Mouse (Mus musculus): ENCODE measurements at regions not wholly inside any gene's neighbourhood (a gene's known extent, or its start where the extent isn't known, plus 50 kb on each side); places are given as distances from the start of the nearest gene placed in this dataset.

DNA sequence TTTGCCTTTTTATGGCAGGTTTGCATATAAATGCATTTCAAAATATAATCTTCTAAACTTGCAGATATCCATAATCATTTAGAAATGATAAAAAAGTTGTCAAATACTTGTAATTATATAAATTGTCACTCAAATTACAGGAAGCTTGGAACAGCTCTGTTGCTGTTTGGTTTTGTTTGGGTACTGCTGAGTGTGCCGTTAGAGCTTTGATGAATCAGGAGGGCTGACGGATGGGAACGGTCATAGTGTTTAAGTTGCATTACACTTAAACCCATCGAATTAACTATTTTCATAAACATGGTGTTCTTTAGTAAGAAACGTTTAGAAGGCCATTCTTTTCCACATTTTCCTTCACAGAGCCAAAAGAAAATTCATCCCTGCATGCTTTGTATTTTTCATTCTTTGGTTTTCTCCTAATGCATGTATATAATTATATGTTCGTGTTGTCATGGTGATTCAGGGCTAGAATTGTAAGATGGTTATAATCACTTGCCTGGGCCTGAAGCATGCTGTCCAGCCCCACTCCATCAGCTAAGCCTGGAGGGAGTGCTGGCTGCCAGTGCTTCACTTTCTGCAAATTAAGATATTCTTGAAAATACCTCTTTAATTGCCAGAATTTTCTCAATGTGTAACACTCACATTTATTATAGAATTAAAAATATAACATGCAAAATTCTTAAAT, 92.4 kb upstream of the Dnajc19 start:
- 83% methylated on average over 6 of the region's 6 CpGs for WGBS
- no peak overlapping the region for H3K9ac ChIP-seq (replicated peaks; ENCODE audit: low read length)
- ATAC-seq (ENCODE audit: low FRiP score, low TSS enrichment): no peak

DNA sequence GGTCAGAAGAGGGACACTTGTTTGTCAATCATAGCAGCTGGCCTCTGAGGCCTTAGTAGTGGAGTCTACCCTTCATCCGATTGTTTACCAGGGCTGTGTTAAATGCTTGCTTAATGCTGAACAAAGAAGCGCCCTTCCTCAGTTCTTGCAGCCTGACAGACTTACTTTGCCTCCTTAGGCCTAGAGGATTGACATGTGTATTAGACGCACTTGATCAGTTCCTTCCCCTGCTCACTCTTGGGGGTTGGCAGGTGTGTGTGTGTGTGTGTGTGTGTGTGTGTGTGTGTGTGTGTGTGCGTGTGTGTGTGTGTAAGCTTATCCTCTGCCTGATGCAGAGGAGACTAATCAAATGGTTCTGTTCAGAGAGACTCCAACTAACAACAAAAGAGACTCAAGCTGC, 91.8 kb upstream of the Dnajc19 start:
- Histone ChIP-seq H3K4me2 (replicated peaks; ENCODE audit: low read depth, low read length) (no peak overlapping the region), H3K4me1 (ENCODE audit: insufficient read depth, low read length) (no peaks in the 10 kb centered on the region), H3K4me3 (ENCODE audit: low read length) (no peak overlapping the region), H3K36me3 (ENCODE audit: insufficient read depth, low read length) (no peaks in the 10 kb centered on the region), H3K27ac (ENCODE audit: low read length) (no peak overlapping the region), H3K9me3 (ENCODE audit: low read length) (no peaks in the 10 kb centered on the region), H3K9ac (replicated peaks; ENCODE audit: low read length) (no peak overlapping the region), H3K27me3 (ENCODE audit: insufficient read depth, low read length) (no peaks in the 10 kb centered on the region)
- ATAC-seq (ENCODE audit: low FRiP score, low TSS enrichment): peak; percentile 35; the same call in 1 of the 2 replicates
- 79% methylated on average over 4 of the region's 4 CpGs for WGBS

More for the DNA sequence above, 92.4 kb upstream of the Dnajc19 start:
- H3K36me3 ChIP-seq (ENCODE audit: insufficient read depth, low read length): no peaks in the 10 kb centered on the region
- H3K4me2 ChIP-seq (replicated peaks; ENCODE audit: low read depth, low read length): no peak overlapping the region
- no peak overlapping the region for H3K27ac ChIP-seq (ENCODE audit: low read length)
- H3K27me3 ChIP-seq (ENCODE audit: insufficient read depth, low read length): no peaks in the 10 kb centered on the region
- H3K4me3 ChIP-seq (ENCODE audit: low read length): no peak overlapping the region
- no peaks in the 10 kb centered on the region for H3K4me1 ChIP-seq (ENCODE audit: insufficient read depth, low read length)
- H3K9me3 ChIP-seq (ENCODE audit: low read length): no peaks in the 10 kb centered on the region

DNA sequence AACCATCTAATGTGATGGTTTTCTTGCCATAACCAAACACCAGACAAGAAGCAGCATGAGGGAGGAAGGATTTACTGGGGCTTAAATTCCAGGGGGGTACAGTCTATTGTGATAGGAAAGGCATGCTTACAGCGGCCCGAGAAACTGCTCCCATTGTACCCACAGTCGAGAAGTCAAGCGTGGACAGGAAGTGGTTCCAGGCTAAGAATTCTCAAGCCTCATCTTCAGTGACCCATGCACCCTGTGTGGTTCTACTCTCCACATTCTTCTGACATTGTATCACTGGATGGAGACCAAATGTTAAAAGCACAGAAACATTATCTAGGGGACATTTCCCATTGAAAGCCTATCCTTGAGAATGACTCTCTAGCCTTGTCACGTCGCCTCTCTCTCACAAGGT, 90.8 kb upstream of the Dnajc19 start:
- no peak overlapping the region for H3K9ac ChIP-seq (replicated peaks; ENCODE audit: low read length)
- no peak overlapping the region for H3K27ac ChIP-seq (ENCODE audit: low read length)
- H3K4me1 ChIP-seq (ENCODE audit: insufficient read depth, low read length): no peaks in the 10 kb centered on the region
- H3K36me3 ChIP-seq (ENCODE audit: insufficient read depth, low read length): no peaks in the 10 kb centered on the region
- no peak overlapping the region for H3K4me2 ChIP-seq (replicated peaks; ENCODE audit: low read depth, low read length)
- 38% methylated on average over 6 of the region's 6 CpGs for WGBS
- no peak overlapping the region for H3K4me3 ChIP-seq (ENCODE audit: low read length)
- ATAC-seq (ENCODE audit: low FRiP score, low TSS enrichment): peak; percentile 84
- no peaks in the 10 kb centered on the region for H3K27me3 ChIP-seq (ENCODE audit: insufficient read depth, low read length)
- H3K9me3 ChIP-seq (ENCODE audit: low read length): no peaks in the 10 kb centered on the region

DNA sequence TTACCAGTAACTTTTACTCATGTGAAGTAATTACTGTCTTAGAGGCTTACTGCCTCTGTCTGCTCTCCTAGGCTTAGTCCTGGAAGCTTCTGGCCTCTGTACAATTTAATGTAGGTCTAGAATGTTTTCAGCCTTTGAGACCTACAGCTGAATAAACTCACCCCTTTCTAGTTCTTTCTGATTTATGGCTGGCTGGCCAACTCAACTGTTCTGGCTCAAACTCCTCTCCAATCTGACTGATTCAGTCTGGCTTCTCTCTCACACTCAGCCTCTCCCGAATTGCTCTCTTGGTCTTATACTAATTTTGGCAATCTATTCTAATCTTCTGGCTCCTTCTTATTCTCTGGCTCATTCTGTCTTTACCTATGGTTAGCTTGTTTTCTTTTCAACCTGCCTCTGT, 87.0 kb upstream of the Dnajc19 start:
- WGBS: 47% methylated on average over 1 of the region's 1 CpGs
- Histone ChIP-seq H3K9me3 (ENCODE audit: low read length) (no peaks in the 10 kb centered on the region), H3K36me3 (ENCODE audit: insufficient read depth, low read length) (no peaks in the 10 kb centered on the region), H3K4me3 (ENCODE audit: low read length) (no peak overlapping the region), H3K4me2 (replicated peaks; ENCODE audit: low read depth, low read length) (no peak overlapping the region), H3K4me1 (ENCODE audit: insufficient read depth, low read length) (no peaks in the 10 kb centered on the region), H3K27me3 (ENCODE audit: insufficient read depth, low read length) (no peaks in the 10 kb centered on the region), H3K27ac (ENCODE audit: low read length) (no peak overlapping the region), H3K9ac (replicated peaks; ENCODE audit: low read length) (no peak overlapping the region)
- ATAC-seq (ENCODE audit: low FRiP score, low TSS enrichment): peak; percentile 59; the same call in 1 of the 2 replicates

DNA sequence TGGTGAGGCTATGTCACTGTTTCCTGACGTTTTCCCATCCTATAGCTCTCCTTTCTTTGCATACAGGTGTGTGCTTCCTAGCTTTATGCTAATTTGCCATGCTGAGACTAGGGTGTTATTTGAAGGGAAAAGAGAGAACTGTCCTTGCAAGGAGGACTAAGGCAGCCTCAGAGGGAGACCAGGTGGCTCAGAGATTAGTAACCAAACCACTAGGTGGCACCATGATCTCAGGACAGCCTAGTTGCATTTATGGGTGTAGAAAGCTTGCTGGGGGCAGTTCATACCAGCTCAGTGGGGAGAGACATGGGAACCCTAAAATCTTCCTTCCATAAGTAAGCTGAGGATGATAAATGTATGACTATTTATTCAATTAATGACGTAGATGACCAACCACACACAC, 68.9 kb upstream of the Dnajc19 start:
- Histone ChIP-seq H3K9me3 (ENCODE audit: low read length) (no peaks in the 10 kb centered on the region), H3K27ac (ENCODE audit: low read length) (no peak overlapping the region), H3K4me2 (replicated peaks; ENCODE audit: low read depth, low read length) (no peak overlapping the region), H3K36me3 (ENCODE audit: insufficient read depth, low read length) (no peaks in the 10 kb centered on the region), H3K27me3 (ENCODE audit: insufficient read depth, low read length) (no peaks in the 10 kb centered on the region), H3K4me1 (ENCODE audit: insufficient read depth, low read length) (no peaks in the 10 kb centered on the region), H3K4me3 (ENCODE audit: low read length) (no peak overlapping the region), H3K9ac (replicated peaks; ENCODE audit: low read length) (no peak overlapping the region)
- WGBS: 62% methylated on average over 2 of the region's 2 CpGs
- ATAC-seq (ENCODE audit: low FRiP score, low TSS enrichment): 0 out of 2 replicates have a peak, but pooled peaks have one; percentile 39

DNA sequence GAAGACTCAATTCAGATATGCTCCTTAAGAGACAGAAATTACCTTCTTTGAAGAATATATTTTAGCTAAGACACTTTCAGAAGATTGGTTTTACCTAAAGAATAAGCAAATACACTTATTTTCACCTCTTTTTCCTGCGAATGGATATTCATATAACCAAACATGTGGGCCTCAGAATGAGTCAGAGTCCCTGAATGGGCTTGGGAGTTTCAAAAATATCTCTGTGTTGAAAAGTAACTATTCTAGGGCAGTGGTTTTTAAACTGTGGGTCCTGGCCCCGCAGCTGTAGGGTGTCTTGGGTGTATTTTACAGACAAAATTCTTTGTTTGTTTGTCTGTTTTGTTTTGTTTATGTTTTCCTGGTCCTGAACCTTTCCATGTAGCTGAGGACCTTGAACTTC, 62.5 kb upstream of the Dnajc19 start:
- H3K27ac ChIP-seq (ENCODE audit: low read length): no peak overlapping the region
- no peak for ATAC-seq (ENCODE audit: low FRiP score, low TSS enrichment)
- H3K4me2 ChIP-seq (replicated peaks; ENCODE audit: low read depth, low read length): no peak overlapping the region
- H3K9me3 ChIP-seq (ENCODE audit: low read length): no peaks in the 10 kb centered on the region
- no peaks in the 10 kb centered on the region for H3K27me3 ChIP-seq (ENCODE audit: insufficient read depth, low read length)
- no peaks in the 10 kb centered on the region for H3K36me3 ChIP-seq (ENCODE audit: insufficient read depth, low read length)
- H3K9ac ChIP-seq (replicated peaks; ENCODE audit: low read length): no peak overlapping the region
- no peaks in the 10 kb centered on the region for H3K4me1 ChIP-seq (ENCODE audit: insufficient read depth, low read length)
- H3K4me3 ChIP-seq (ENCODE audit: low read length): no peak overlapping the region
- 73% methylated on average over 2 of the region's 2 CpGs for WGBS

DNA sequence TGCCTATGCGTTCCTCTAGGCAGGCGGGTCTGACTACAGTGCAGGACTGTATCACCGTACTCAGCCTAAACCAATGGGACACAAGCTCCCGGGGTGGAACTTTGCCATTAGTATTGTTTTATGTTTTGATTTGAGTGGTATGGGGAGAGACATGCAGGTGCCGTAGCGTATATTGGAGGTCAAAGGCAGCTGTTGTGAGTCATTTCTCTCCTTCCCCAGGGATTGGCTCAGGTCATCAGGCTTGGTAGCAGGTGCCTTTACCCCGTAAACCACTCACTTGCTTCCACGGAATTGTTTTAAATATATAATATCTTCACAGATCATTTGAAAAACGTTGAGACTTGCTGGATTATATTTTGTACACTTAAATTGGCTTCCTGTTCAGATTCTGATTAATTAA, 58.1 kb upstream of the Dnajc19 start:
- WGBS: 80% methylated on average over 9 of the region's 9 CpGs

DNA sequence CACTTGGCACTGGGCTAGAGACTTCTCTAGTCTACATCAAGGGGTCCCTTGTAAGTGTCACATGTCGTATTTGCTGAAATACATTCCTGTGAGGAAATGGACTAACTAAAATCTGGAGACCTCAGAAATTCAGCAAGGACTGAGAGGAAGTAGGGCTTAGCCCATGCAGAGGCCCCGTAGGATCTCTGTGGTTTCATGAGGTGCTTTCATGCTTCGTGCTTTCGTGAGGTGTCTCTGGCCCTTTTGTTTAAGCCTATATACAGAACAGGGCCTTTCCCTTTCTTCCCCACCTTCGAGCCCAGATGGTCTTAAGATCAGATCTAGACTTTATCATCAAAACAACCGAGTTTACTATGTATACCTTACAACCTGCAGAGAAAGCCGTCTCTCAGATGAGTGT, 56.9 kb upstream of the Dnajc19 start:
- Histone ChIP-seq H3K27ac (ENCODE audit: low read length) (no peak overlapping the region), H3K27me3 (ENCODE audit: insufficient read depth, low read length) (no peaks in the 10 kb centered on the region), H3K9ac (replicated peaks; ENCODE audit: low read length) (no peak overlapping the region), H3K4me3 (ENCODE audit: low read length) (no peak overlapping the region), H3K36me3 (ENCODE audit: insufficient read depth, low read length) (no peaks in the 10 kb centered on the region), H3K4me2 (replicated peaks; ENCODE audit: low read depth, low read length) (no peak overlapping the region), H3K9me3 (ENCODE audit: low read length) (no peaks in the 10 kb centered on the region), H3K4me1 (ENCODE audit: insufficient read depth, low read length) (no peaks in the 10 kb centered on the region)
- ATAC-seq (ENCODE audit: low FRiP score, low TSS enrichment): no peak
- WGBS: 85% methylated on average over 7 of the region's 7 CpGs

More for the DNA sequence above, 58.1 kb upstream of the Dnajc19 start:
- no peak for ATAC-seq (ENCODE audit: low FRiP score, low TSS enrichment)
- H3K4me2 ChIP-seq (replicated peaks; ENCODE audit: low read depth, low read length): no peak overlapping the region
- H3K27ac ChIP-seq (ENCODE audit: low read length): no peak overlapping the region
- no peak overlapping the region for H3K9ac ChIP-seq (replicated peaks; ENCODE audit: low read length)
- no peak overlapping the region for H3K4me3 ChIP-seq (ENCODE audit: low read length)
- H3K27me3 ChIP-seq (ENCODE audit: insufficient read depth, low read length): no peaks in the 10 kb centered on the region
- H3K9me3 ChIP-seq (ENCODE audit: low read length): no peaks in the 10 kb centered on the region
- no peaks in the 10 kb centered on the region for H3K4me1 ChIP-seq (ENCODE audit: insufficient read depth, low read length)
- H3K36me3 ChIP-seq (ENCODE audit: insufficient read depth, low read length): no peaks in the 10 kb centered on the region

DNA sequence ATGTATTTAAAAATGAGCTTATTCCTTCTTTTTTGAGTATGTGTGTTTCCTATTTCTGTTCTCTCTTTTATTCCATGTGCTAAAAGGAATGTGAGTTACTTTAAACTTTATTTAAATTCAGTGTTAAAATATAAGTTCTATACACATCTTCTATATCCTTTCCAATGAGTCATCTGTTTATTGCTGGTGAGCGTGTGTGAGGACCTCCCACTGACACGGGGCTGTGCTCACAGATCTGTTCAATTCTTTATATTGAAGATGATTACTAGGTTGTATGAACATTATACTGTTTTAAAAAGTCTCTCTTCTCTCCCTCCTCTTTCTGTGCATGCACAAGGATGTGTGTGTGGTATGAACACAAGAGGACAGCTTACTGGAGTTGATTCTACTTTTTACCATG, 55.3 kb upstream of the Dnajc19 start:
- no peak for ATAC-seq (ENCODE audit: low FRiP score, low TSS enrichment)
- Histone ChIP-seq H3K4me3 (ENCODE audit: low read length) (no peak overlapping the region), H3K36me3 (ENCODE audit: insufficient read depth, low read length) (no peaks in the 10 kb centered on the region), H3K9me3 (ENCODE audit: low read length) (no peaks in the 10 kb centered on the region), H3K27ac (ENCODE audit: low read length) (no peak overlapping the region), H3K4me1 (ENCODE audit: insufficient read depth, low read length) (no peaks in the 10 kb centered on the region), H3K4me2 (replicated peaks; ENCODE audit: low read depth, low read length) (no peak overlapping the region), H3K27me3 (ENCODE audit: insufficient read depth, low read length) (no peaks in the 10 kb centered on the region), H3K9ac (replicated peaks; ENCODE audit: low read length) (no peak overlapping the region)
- WGBS: 80% methylated on average over 2 of the region's 2 CpGs

All from kidney, embryonic 16.5 days (tissue).